Mouse (Mus musculus): Measurements from ENCODE around the gene Abr.
A peak's percentile ranks its signal among the peaks of the same experiment; 100 is the strongest.

Abr gene

GRCm38 (mm10) chr11:76493167-76493566, 128.9 kb downstream of the Abr start:
- DNase-seq (ENCODE audit: low spot score): no peak

DNA sequence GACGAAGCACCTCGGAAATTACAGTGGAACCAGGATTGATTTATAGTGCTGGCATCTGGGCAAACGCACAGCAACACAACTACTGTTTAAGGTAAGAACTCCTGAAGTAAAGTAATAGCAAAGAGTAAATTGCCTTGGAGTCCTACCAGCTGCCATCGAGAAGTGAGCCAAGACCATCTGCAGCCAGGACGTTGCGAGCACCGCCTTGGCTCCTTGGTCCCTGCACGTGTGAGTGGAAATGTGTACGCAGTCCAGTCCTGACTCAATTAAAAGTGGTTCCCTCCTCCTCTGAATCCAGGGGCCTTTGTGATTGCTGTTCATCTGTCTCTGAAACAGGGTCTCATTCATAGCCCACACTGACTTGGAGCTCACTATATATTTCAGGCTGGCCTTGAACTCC, 130.3 kb downstream of the Abr start:
- no peak for DNase-seq (ENCODE audit: low spot score)

- no peak for DNase-seq (ENCODE audit: low spot score)
These were observed 132.7 kb downstream of the Abr start for GRCm38 (mm10) chr11:76489407-76489806.

DNA sequence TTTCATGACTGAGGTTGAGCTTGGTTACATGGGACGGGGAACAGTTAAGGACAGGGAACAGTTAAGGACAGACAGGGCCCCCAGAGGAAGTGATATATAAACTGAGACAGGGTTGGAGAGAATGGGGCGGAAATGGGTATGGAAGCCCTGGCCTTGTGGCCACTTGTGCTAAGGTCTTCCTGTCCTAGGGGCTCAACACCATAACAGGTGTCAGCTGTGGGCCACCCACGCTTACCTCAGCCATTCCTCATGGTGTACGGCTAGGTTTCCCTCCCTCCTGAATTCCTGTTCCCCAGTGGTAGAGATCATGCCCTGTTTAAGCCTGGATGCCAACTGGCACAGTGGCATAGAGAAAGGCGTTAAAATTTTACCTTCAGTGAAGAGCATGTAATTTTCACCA, 135.1 kb downstream of the Abr start:
- no peak for DNase-seq (ENCODE audit: low spot score)

DNA sequence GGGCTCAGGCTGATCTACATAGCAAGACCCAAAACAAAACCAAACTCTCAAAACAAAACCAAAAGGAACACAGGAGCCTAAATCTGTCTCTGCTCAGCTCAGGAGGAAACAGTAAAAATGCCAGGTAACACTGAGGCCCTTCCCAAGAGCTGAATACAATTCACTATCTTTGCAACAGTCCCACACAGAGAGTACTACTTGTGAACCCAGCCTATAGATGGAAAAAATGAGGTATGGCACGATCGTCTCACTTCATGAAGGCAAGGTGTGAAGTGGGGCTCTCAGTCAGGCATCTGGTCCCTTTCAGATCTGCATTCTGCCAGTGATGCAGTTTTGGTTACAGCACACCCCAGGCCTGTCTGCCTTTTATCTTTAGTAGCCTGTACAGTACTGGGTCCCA, 138.1 kb downstream of the Abr start:
- no peak for DNase-seq (ENCODE audit: low spot score)

DNA sequence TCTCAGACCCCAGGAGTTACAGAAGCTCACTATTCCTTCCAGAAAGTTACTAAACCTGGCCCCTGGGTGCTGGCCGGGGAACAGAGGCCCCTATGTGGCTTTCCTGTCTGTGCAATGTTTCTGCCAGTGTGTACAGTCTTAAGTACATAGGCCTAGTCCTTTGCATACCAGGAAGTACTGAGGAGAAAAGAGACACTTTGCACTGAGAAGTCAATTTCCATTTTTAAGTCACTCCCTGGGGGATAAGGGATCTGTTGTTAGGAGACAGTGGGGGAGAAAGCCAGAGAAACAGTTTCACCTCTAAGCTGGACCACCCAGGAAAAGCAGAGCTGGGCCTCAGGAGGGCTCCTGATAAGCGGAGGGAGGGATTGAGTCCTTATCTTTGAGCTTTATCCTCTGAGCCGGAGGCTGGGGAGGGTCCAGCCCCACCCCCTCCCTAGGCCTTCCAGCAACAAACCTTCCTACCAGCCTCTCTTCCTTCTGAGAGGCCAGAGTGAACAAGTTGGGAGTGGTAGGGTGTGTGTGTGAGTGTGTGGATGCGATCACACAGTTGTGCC, 138.9 kb downstream of the Abr start:
- no peak for DNase-seq (ENCODE audit: low spot score)

GRCm38 (mm10) chr11:76482697-76483096, 139.4 kb downstream of the Abr start:
- DNase-seq (ENCODE audit: low spot score): no peak

DNA sequence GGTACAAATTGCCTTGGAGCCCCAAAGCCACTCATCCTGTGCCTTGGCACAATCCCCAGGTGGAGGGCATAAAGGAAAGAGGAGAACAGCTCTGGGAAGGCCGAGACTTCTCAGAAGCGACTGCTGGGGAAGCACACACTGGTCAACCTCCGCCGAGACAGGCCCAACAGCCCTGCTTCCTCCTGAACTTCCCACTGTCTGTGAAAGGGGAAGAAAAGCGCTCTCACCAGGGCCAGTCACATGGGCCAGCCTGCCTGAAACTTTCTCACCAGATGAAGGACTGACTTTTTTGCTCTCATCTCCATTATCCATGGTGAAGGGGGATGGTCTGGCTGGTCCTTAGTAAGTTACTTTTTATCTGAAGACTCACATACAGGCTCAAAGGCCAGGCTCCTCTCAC, 139.9 kb downstream of the Abr start:
- DNase-seq (ENCODE audit: low spot score): no peak

GRCm38 (mm10) chr11:76479729-76480128, 142.4 kb downstream of the Abr start:
- DNase-seq (ENCODE audit: low spot score): no peak

- no peak for DNase-seq (ENCODE audit: low spot score)
These were observed 143.1 kb downstream of the Abr start for GRCm38 (mm10) chr11:76478676-76479655.

GRCm38 (mm10) chr11:76477095-76477525, 145.0 kb downstream of the Abr start:
- no peak for DNase-seq (ENCODE audit: low spot score)

DNA sequence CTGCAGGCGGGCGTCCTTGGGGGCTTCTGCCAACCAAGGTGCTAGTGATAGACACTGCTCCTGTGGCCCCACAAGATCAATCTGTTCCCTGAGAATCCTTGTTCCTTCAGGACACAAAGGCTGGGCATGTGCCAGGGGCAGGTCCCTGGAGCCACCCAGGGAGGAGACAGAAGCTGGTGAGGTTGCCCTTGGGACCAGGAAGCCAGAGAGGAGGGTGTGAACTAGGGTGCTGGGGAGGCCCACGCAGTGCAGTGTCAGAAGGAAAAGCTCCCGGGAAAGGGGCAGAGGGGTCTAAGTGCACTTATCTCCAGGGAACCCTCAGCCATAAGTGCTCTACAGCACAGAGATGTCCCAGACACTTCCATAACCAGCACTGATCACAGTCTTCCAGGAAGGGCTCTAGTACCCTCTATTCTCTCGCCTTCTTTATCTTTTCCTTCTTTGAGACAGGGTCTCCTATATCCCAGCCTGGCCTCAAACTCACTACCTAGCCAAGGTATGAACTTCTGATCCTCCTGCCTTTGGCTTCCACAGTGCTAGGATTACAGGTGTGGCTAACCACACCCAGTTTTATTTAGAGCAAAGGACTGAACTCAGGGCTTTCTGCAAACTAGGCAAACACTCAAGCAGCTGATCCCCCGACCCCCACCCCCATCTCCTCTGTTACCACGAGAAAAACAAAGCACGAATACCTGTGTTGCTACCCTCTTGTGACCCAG, 145.6 kb downstream of the Abr start:
- peak; percentile 33 for DNase-seq (ENCODE audit: low spot score)

- no peak for DNase-seq (ENCODE audit: low spot score)
These were observed 149.5 kb downstream of the Abr start for GRCm38 (mm10) chr11:76472617-76473016.

DNA sequence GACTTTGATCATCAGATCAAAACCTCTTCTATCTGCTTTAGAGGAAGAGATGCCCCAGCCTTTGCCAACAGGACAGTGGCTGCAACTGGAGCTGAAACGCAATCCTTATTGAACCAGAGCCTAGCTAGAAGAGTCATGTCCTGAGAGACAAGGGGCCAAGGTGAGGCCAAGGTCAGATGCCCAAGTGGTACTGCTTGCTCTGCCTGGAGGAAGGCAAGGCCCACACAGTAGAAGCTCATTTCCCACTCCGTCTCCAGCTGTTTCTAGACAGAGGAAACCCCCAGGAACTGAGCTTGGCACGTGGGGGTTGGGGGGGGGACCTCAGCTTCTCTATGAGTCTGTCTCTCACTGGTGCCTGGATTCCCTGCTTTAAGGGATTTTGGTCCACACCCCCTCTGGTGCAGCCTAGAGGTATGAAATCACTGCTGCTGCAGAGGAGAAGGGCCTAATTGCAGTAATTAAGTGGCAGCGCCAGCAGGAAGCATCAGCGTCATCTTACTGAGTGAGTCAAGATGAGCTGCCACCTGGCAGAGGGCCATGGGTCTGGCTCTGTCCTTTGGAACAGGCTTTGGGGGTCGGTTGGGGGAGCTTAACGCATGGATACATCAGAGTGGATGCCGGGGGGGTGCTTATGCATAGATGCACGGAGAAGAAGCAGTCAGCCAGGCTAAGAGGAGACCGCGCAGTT, 152.7 kb downstream of the Abr start:
- no peak for DNase-seq (ENCODE audit: low spot score)

DNA sequence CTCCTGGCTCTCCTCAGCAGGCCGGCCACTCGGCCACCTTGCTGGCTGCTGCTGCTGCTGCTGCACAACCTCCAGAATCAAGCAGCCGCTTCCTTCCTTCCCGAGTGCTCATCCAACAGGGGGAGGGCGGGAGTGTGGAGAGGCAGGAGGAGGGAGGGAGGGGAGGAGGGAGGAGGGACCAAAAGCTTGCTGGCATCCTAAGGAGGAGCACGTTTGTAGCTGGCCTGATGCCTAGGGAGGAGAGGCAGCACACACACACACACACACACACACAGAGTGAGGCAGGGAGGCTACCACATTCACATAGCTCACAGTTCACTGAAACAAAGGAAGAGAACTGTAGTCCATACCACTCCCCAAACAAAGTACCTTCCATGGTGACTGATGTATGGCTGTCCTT, 153.8 kb downstream of the Abr start:
- peak; percentile 38 for DNase-seq (ENCODE audit: low spot score)

DNA sequence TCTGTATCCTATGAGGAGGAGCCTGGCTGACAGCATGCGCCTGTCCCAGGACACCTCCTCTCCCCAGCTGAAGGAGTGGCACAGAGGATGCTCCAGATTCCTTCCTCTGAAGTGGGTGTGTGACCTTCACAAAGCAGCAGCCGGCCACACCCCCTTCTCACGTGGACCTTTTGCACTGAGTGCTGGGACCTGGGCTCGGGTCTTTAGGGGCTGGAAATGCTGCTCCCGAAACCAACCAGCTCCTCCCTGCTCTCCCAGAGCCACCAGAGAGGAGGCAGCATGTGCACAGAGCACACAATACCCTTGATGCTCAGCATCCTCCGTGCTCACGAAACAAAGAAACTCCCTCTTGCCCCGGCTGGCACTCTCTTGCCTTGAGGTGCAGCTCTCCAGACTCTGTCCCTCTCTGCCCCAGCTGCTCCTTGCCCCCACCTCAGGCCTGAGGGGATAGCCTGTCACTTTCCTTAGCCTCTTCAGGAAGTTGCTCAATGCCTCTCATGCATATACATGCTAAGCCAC, 154.6 kb downstream of the Abr start:
- no peak for DNase-seq (ENCODE audit: low spot score)

DNA sequence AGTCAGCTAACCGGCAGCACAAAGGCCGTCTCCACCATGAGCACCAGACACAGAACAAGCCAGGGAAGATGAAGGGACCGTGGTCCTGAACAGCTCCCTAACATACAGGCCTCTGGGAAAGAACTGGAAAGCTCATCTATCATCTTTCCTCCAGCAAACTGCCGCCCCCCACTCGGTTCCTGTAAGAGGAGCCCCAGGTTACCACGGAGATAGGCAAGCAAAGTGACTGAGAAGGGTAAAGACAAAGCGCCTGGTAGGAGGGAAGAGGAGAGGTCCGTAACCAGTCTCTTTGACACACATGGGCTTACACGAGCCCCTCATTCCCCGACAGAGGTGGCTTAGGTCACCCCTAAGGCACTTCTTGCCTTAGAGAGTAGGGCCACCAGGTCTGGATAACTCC, 155.0 kb downstream of the Abr start:
- DNase-seq (ENCODE audit: low spot score): no peak

DNA sequence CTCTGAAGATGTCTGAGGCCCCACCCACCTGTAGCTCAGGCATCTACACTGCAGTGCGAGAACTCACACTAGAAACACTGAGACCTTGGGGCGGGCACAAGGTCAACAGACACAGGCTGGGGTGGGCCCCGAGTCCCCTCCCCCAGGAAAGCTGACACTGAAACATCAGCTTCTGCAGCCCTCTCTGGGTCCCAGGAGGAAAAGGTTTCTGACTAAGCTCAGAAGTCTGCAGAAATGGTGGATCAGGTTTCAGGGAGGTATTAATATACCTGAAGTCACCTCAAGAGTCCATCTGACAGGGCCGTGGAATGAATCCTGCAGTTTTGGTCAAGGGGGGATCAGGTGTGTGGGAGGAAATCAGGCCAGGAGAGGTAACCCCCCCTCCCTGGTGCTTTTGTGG, 156.2 kb downstream of the Abr start:
- DNase-seq (ENCODE audit: low spot score): no peak

GRCm38 (mm10) chr11:76461696-76462095, 160.4 kb downstream of the Abr start:
- DNase-seq (ENCODE audit: low spot score): no peak

GRCm38 (mm10) chr11:76461201-76461600, 160.9 kb downstream of the Abr start:
- DNase-seq (ENCODE audit: low spot score): no peak

- DNase-seq (ENCODE audit: low spot score): no peak
These were observed 162.6 kb downstream of the Abr start for GRCm38 (mm10) chr11:76459489-76459888.

- DNase-seq (ENCODE audit: low spot score): no peak
These were observed 163.4 kb downstream of the Abr start for GRCm38 (mm10) chr11:76458730-76459129.

All from ovary, adult 18-20 months (tissue).